Comparison of ENCODE assay signal across 19 mouse cellular contexts in genomic region chr7:127649206-127649605, GRCm38 (mm10).
"Had no signal": no experiment of that assay in that cellular context is flagged by ENCODE, and none has a peak within 500 bp of the region (broad histone marks: within the 10 kb centered on the region; RNA-seq: fewer than 3 reads in every experiment).

No protein-coding gene starts in this region.

- H3K9me3 ChIP-seq: midbrain, embryonic 10.5 days; midbrain, embryonic 12.5 days; neural tube, embryonic 13.5 days; neural tube, embryonic 15.5 days had no signal

- DNase-seq: lung, adult 18-20 months; lung, postnatal 10 days; lung, postnatal 4 days; midbrain, embryonic 14.5 days; retina, postnatal 1 day; right cerebral cortex, adult 18-20 months; right cerebral cortex, postnatal 25 days; right cerebral cortex, postnatal 4 days; spleen, adult 18-20 months; thymus, adult 18-20 months; thymus, postnatal 14 days; thymus, postnatal 36 days had no signal

- H3K27ac ChIP-seq: midbrain, embryonic 10.5 days; midbrain, embryonic 12.5 days; neural tube, embryonic 13.5 days; neural tube, embryonic 15.5 days had no signal

- H3K4me1 ChIP-seq: midbrain, embryonic 12.5 days had no signal

- H3K4me3 ChIP-seq: midbrain, embryonic 10.5 days; midbrain, embryonic 12.5 days; myocyte; neural tube, embryonic 13.5 days; neural tube, embryonic 15.5 days had no signal

- ATAC-seq: midbrain, embryonic 16.5 days had no signal

- H3K27me3 ChIP-seq: neural tube, embryonic 13.5 days; neural tube, embryonic 15.5 days had no signal

- H3K36me3 ChIP-seq: midbrain, embryonic 10.5 days; midbrain, embryonic 12.5 days; neural tube, embryonic 13.5 days; neural tube, embryonic 15.5 days had no signal

- H3K4me2 ChIP-seq: lung, embryonic 14.5 days; midbrain, embryonic 12.5 days; neural tube, embryonic 13.5 days; neural tube, embryonic 15.5 days had no signal

- H3K9ac ChIP-seq: lung, embryonic 14.5 days; midbrain, embryonic 12.5 days; neural tube, embryonic 13.5 days; neural tube, embryonic 15.5 days had no signal
